Mouse (Mus musculus): Measurements from ENCODE around the gene Ccdc8. TPM values are rescaled to one million over a fixed set of nuclear protein-coding genes. Genes with fewer than 3 reads are reported as not detected.

Ccdc8 gene
- 32.5 and 34.4 TPM in 2 replicates for polyA plus RNA-seq (2012; rRNA removed)

DNA sequence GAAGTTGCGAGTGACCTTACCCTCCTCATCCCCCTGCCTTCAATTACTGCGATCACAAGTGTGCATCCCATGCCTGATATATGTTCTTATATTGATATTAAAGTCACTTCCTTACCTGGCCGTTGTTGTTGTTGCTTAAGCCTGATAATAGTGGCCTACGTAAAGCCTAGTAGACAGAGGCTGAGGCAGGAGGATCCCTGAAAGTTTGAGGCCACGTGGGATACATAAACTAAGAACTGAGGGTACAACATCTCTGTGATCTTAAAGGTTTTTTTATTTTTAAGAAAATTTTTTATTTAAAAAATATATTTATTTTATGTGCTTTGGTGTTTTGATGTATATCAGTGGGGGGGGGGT is at the start of gene Ccdc8:
Gene Ccdc8 (plus strand): TSS at position 258 of the 357 bp plus-strand sequence.

DNA sequence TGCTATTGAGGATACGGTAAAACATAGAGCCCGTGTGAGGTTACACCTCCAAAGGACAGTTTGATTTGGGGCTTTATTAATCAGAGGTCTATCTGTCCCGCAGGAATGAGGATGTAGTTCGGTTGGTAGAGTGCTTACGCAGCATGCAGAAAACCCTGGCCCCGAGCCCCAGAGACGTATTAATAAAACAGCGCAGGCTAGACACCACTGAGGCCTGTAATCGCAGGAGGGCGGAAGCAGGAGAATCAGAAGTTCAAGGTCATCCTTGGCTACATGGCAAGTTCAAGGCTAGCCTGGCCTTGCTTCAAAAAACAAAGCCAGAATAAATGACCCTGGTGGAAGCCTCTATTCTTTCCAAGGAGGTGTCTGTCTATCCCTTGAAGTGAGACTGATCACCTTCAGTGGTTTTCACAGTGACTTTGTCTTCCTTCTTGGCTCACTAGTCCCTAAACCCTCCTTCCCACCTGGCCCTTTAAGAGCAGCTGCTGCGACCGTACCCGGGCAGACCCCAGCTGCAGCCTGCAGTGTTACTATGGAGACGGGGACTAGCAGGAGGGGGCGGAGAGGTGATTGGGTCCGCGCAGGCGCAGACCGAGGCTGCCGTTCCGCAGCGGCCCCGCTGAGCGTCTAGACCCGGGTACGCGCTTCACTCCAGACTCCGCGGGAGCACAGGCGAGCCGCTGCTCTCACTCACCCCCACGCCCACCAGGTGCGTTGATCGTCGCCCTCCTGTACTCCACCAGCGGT is 48.3 kb upstream of the Ccdc8 start, which contains the start of gene Pnmal2:
Gene Pnmal2 (plus strand): TSS at position 622 of the 747 bp plus-strand sequence.

DNA sequence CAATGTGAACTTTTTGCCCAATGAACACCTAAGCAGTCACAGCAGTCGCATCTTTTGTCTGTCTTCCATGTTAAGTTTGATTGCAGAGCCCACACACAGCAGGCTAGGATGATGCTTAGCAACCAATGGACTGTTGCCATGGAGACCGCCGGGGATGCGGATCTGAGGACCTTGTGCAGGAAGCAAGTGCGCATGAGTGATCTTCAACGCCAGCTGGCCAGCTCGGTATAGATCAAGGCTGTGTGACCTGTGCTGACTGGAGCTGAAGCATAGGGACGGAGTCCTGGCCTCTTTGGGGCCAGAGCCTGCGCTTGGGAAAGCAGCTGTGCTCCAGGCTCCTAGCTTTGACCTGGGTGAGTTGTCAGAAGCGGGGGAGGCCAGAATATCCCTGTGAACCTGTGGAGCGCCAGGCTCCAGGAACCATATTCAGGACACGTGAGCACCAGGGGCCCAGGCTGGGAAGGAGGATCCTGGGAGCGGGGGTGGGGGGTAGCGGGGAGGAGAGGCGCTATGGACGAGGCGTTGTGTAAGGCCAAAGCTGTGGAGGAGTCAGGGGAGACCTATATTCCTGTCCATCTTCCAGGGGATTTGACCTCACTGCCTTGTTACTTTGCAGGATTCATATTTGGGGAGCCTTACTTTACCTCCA is 32.8 kb upstream of the Ccdc8 start, which contains the start of gene Pnmal1:
Gene Pnmal1 (plus strand): TSS at position 141 of the 649 bp plus-strand sequence.

DNA sequence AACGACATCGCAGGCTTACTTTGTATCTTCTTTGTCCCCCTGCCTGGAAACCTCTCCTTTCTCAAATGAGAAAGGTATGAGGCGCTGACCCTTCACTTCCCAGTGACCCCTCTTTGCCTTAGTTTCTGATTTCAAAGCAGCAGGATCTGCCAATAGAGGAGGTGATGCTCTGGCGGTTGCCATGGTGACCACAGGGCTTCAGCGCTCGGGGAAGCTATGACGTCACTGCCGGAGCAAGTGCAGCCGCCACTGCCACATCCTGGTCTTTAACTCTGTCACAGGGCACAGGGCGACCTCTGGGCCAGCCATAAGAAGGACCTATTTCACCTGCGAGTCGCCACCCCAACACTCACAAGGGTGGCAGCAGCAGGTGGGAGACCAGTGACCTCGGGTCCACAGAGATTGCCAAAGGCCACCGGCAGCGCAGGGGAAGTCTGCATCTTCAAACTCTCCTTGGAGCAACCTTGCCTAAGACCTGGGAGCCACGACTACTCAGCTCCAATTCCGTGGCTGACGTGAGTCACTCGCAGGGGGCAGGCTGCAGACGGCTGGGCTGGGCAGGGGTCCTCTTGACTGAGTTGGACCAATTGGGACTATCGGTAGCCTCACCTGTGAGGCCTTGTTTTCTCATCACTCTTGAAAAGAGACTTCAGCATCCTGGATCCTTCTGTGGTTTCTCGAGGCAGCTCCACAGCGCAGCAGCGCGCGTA is 9.5 kb upstream of the Ccdc8 start, which contains the start of gene Gm42372:
Gene Gm42372 (plus strand): TSS at position 228 of the 710 bp plus-strand sequence.

DNA sequence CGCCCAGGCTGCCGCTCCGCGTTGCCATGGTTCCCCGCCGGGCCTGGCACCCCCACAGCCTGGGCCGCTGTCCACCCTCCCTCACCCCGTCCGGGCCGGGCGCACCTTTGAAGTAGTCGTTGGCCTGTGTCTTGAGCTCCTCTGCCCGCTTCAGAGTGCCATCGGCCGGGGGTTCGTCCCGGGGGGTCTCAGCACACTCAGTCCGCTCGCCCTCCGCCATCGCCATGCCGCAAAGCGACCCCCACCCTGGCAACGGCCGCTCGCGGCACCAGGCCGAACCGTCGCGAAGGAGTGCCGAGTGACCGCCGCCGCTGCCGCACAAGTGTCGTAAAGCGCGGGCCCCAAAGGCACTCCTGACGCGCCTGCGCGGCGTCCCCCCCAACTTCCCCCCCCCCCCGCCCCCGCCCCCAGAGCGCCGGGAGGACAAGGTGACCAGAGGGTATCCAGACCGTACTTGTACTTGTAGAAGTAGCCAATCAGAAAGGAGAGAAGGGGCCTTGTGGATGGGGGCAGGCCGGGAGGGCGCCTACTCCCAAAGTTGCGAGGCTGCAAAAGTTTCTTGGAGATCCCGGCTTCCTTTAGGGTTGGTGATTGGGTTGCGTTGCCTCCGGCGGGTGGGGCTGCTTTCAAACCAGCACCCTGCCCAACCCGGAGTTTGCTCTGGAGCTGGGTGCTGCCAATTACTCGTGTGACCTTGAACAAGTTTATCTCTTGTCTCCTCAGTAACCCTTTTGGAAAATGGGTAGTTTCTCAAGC is 35.3 kb downstream of the Ccdc8 start, which contains the start of gene Ppp5c:
Gene Ppp5c (minus strand): TSS at position 337 of the 756 bp plus-strand sequence.

Other genes starting within 250 kb of the Ccdc8 start
- gene Slc1a5, start 211.4 kb upstream of the Ccdc8 start, polyA plus RNA-seq (2012; rRNA removed): 139 and 161 TPM in 2 replicates
- 252 and 277 TPM in 2 replicates for gene Strn4, start 176.8 kb upstream of the Ccdc8 start, polyA plus RNA-seq (2012; rRNA removed)
- 57.3 and 74.0 TPM in 2 replicates for gene Fkrp, start 176.0 kb upstream of the Ccdc8 start, polyA plus RNA-seq (2012; rRNA removed)
- 46.5 and 46.8 TPM in 2 replicates for gene Prkd2, start 149.8 kb upstream of the Ccdc8 start, polyA plus RNA-seq (2012; rRNA removed)
- gene Dact3, start 117.4 kb upstream of the Ccdc8 start, polyA plus RNA-seq (2012; rRNA removed): 95.2 and 147 TPM in 2 replicates
- gene Gng8, start 100.9 kb upstream of the Ccdc8 start, polyA plus RNA-seq (2012; rRNA removed): 19.1 and 23.5 TPM in 2 replicates
- gene Ptgir, start 86.2 kb upstream of the Ccdc8 start, polyA plus RNA-seq (2012; rRNA removed): 6.1 and 7.4 TPM in 2 replicates
- gene Calm3, start 68.6 kb upstream of the Ccdc8 start, polyA plus RNA-seq (2012; rRNA removed): 366 and 378 TPM in 2 replicates
- 6.3 and 6.9 TPM in 2 replicates for gene Pnmal2, start 48.0 kb upstream of the Ccdc8 start, polyA plus RNA-seq (2012; rRNA removed)
- 0.35 and 0.60 TPM in 2 replicates for gene Pnmal1, start 33.0 kb upstream of the Ccdc8 start, polyA plus RNA-seq (2012; rRNA removed)
- gene Gm42372, start 9.6 kb upstream of the Ccdc8 start, polyA plus RNA-seq (2012; rRNA removed): not detected in 2 replicates
- 213 and 231 TPM in 2 replicates for gene Ppp5c, start 35.2 kb downstream of the Ccdc8 start, polyA plus RNA-seq (2012; rRNA removed)
- gene Hif3a, start 69.7 kb downstream of the Ccdc8 start, polyA plus RNA-seq (2012; rRNA removed): 1.9 and 3.2 TPM in 2 replicates
- 0.10 and 0.13 TPM in 2 replicates for gene Psg16, start 81.3 kb downstream of the Ccdc8 start, polyA plus RNA-seq (2012; rRNA removed)
- gene Ceacam3, start 157.6 kb downstream of the Ccdc8 start, polyA plus RNA-seq (2012; rRNA removed): not detected in 2 replicates
- not detected in 2 replicates for gene Psg29, start 210.8 kb downstream of the Ccdc8 start, polyA plus RNA-seq (2012; rRNA removed)